Mouse (Mus musculus) retina, postnatal 7 days (tissue): ENCODE measurements at regions not wholly inside any gene's neighbourhood (a gene's known extent, or its start where the extent isn't known, plus 50 kb on each side); places are given as distances from the start of the nearest gene placed in this dataset.

ENCODE experiments used
- DNase-seq: peaks from one replicate; pipeline ENCODE4 v3.0.0-alpha.2; 2012; ENCODE audit warnings: low read depth, low spot score

DNA sequence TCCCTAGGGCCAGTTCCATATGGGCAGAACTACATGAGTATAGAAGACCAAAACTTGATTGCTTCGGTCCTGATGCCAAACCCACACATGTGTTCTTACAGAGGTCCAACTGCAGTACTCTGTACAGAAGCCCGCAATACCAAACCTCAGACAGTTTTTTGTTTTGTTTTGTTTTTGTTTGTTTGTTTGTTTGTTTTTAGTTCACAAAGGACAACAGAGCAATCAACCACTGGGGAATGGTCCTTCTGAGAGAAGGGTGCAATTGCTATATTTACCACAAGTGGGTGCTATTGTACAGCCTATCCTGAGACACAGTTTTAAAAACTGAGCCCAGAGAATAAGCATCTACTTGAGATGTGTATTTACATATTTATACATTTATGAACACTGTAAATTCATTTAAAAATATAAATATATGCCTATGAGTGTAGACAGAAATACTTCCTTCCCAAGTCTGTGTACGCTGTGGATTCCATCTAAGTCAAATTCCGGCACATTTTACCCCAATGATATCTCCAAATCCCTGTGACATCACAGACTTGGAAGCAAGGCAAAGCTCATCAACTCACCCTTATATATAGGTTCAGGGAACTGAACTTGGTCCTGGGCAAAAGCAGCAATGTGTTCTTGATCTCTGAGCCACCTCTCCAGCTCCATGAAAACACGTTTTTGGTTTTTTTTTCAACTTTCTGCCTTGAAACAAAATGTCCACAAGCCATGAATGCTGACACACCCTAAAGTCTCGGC lies 101.3 kb upstream of the A26c2 start:
- peak; percentile 20 for DNase-seq

DNA sequence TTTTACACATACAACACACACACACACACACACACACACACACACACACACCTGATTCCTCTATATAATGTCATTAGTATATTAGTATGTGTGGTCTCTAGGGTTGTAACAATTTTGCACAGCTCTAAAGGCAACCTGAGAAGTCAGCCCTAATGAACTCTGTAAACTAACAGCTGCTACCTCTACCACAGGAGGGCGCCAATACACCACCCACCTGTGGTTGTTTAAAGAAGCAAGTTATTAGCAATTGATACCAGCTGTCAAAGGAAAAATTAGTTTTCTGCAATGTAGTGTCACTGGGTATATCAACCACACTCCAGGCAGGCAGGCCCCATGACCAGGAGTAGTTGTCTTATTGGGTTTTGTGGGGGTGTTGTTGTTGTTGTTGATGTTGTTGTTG lies 98.8 kb upstream of the A26c2 start:
- DNase-seq = no peak

DNA sequence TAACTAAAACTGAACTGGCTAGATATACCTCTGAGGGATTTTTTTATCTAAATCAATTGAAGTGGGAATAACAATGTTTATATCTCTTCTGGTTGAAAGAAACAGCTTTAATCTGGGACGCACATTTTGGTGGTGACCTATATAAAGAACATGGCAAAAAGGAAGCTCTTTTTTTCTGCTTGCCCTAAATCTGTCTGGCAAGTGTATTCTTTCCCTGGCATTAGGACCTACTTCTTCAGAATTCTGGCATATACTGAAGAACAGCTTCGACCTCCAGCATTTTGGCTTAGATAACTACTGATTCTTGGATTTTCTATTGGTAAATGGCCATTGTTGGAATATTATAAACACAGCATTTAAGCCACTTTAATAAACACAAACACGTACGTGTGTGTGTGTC lies 70.9 kb upstream of the A26c2 start:
- no peak for DNase-seq

DNA sequence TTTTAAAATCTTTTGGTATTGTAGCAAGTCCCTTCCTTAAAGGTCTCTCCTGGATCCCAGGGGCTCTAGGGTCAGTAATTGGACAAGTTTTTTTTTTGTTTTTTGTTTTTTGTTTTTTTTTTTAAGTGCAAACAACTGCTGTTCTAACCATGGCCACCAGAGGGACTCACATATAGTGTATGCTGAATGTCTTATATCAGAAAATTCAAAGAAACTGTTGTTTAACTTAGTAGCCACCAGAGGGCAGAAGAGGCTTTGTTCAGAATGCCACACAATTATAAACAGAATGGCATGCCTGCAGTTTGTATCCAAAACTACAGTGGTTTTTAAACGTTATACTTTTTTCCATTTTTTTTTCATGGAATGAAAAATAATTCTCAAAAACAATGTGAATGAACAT lies 53.6 kb upstream of the A26c2 start:
- DNase-seq = peak; percentile 44
